ENCODE assay signal across 9 mouse cellular contexts in the genomic region with DNA sequence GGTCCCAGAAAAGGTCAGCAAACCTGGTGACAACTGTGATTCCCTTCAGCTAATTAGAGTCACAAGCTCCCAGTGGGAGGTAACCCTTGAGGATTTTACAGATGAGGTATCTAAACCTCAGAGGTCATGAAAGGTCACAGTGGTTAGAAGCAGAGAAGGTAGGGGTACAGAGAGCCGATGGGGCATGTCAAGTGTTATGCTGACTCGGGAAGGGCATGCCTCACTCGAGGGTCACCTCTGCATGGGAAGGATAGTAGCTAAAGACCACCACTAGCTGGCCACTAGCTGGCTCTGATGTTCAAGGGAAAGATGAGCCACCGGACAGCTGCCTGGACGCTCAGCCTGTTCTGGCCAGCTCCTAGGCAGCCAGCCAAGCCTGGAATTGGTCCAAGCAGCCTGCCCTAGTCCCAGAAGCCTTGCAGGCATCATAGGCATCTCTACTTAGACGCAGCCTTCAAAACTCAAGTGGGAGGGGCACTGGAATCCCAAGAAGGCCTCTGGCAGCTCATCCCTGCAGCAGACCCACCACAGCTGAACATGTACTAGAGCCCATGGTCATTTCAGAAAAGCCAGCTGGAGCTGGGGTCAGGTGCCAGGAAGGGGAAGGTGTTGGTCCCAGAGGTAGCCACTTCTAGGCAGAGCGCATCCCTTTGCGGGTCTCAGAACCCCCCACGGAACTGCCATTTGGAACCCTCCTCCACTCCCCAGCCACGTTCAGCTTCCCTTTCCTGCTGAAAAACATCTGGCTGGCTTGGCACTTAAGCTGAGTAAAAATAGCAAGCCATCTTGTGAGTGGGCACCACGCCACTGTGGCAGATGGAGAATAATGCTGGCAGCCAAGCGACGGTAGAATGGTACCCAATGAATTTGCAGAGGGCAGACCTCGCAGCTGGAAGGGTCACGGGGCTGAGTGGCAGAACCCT.
A peak's percentile ranks its signal among the peaks of the same experiment; 100 is the strongest.
DNase-seq lines count a peak whose midpoint lies in the region; ATAC-seq lines count a peak whose summit lies in the region.
"Had no signal": no experiment of that assay in that cellular context is flagged by ENCODE, and none has a peak within 500 bp of the region (broad histone marks: within the 10 kb centered on the region; RNA-seq: fewer than 3 reads in every experiment).

No protein-coding gene starts in this region.

- no peak overlapping the region for H3K4me3 ChIP-seq in hindbrain, embryonic 13.5 days
- H3K4me3 ChIP-seq: megakaryocyte, embryonic 14.5 days had no signal

- peak; percentile 93 for DNase-seq in NIH3T3 (ENCODE audit: low read depth)
- peak; percentile 96 for DNase-seq in cerebellum, postnatal 10 days
- peak; percentile 76 to 88 for DNase-seq in frontal cortex, postnatal 36 days (ENCODE audit: low spot score in 2 of 2)
- peak; percentile 86 for DNase-seq in layer of hippocampus, postnatal 10 days (ENCODE audit: low spot score in 2 of 2)
- peak; percentile 93 for DNase-seq in lung, postnatal 14 days
- peak; percentile 91 to 94 for DNase-seq in right cerebral cortex, postnatal 10 days (ENCODE audit: low spot score in 2 of 2)

- no peak overlapping the region for H3K9ac ChIP-seq in hindbrain, embryonic 13.5 days

- peaks cover 18% of the 10 kb centered on the region for H3K4me1 ChIP-seq in hindbrain, embryonic 13.5 days (replicated peaks)
- H3K4me1 ChIP-seq: megakaryocyte, embryonic 14.5 days had no signal

- no peaks in the 10 kb centered on the region for H3K9me3 ChIP-seq in hindbrain, embryonic 13.5 days
- H3K9me3 ChIP-seq: megakaryocyte, embryonic 14.5 days had no signal

- no peak overlapping the region for H3K4me2 ChIP-seq in hindbrain, embryonic 13.5 days

- no peaks in the 10 kb centered on the region for H3K36me3 ChIP-seq in hindbrain, embryonic 13.5 days

- peaks cover 50% of the 10 kb centered on the region for H3K27me3 ChIP-seq in hindbrain, embryonic 13.5 days

- H3K27ac ChIP-seq in hindbrain, embryonic 13.5 days, result no peak overlapping the region

- WGBS in hindbrain, embryonic 13.5 days, result 45% methylated on average over 15 of the region's 15 CpGs

- peak; percentile 77 for ATAC-seq in hindbrain, embryonic 13.5 days (ENCODE audit: low FRiP score)
- ATAC-seq in megakaryocyte, adult 5-6 weeks (ENCODE audit: poor library complexity, severe bottlenecking), result no peak
